Mouse (Mus musculus) MEL (cell line): Measurements from ENCODE around the gene Sparc. TPM values are rescaled to one million over a fixed set of nuclear protein-coding genes. Genes with fewer than 3 reads are reported as not detected.

Source experiments
- DNase-seq: peaks from one replicate; pipeline ENCODE4 v3.0.0; 2011; ENCODE audit warnings: low read depth, low spot score
- H3K27ac ChIP-seq: 2 replicates; pipeline ENCODE4 v1.5.1; 2012; ENCODE audit warnings: low read depth, mild to moderate bottlenecking, control low read depth, low read length, moderate library complexity; ENCODE audit not compliant: control insufficient read depth
- H3K27me3 ChIP-seq, 2 experiments: fragments of 150-350 bp in 1 of 2; sonication (generic) in 1 of 2; 2 replicates each; pipeline ENCODE4 v1.6.1; 2012; ENCODE audit warnings: low read length in 2 of 2, mild to moderate bottlenecking in 2 of 2, improper control_type of control experiment in 1 of 2, moderate library complexity in 1 of 2; ENCODE audit not compliant: insufficient read depth in 2 of 2, control insufficient read depth in 1 of 2
- H3K36me3 ChIP-seq, 2 experiments: 2 replicates each; pipeline ENCODE4 v1.6.1; 2012 to 2014; ENCODE audit warnings: low read length in 2 of 2, improper control_type of control experiment in 1 of 2, inconsistent platforms in 1 of 2, mild to moderate bottlenecking in 1 of 2; ENCODE audit not compliant: insufficient read depth in 2 of 2, control insufficient read depth in 1 of 2
- H3K4me1 ChIP-seq, 2 experiments: fragments of 150-350 bp in 1 of 2; sonication (generic) in 1 of 2; 2 replicates each; pipeline ENCODE4 v1.6.1; 2012; ENCODE audit warnings: low read length in 2 of 2, improper control_type of control experiment in 1 of 2, mild to moderate bottlenecking in 1 of 2; ENCODE audit not compliant: insufficient read depth in 2 of 2, control insufficient read depth in 1 of 2
- H3K4me3 ChIP-seq, 2 experiments: fragments of 150-350 bp in 1 of 2; sonication (generic) in 1 of 2; 2 replicates each; pipeline ENCODE4 v1.5.1; 2012; ENCODE audit warnings: low read depth in 2 of 2, low read length in 2 of 2, mild to moderate bottlenecking in 2 of 2, moderate library complexity in 2 of 2, control low read depth in 1 of 2, improper control_type of control experiment in 1 of 2; ENCODE audit not compliant: control insufficient read depth in 1 of 2, insufficient read depth in 1 of 2
- H3K79me2 ChIP-seq: 2 replicates; pipeline ENCODE4 v1.6.1; 2012; ENCODE audit warnings: mild to moderate bottlenecking, low read length, moderate library complexity; ENCODE audit not compliant: control insufficient read depth, poor library complexity, insufficient read depth
- H3K9ac ChIP-seq: 2 replicates; pipeline ENCODE4 v1.6.1; 2012; ENCODE audit warnings: low read depth, mild to moderate bottlenecking, control low read depth, low read length, moderate library complexity; ENCODE audit not compliant: control insufficient read depth, poor library complexity, severe bottlenecking
- H3K9me3 ChIP-seq: fragments of 150-350 bp; sonication (generic); replicated peaks from 2 replicates; pipeline ENCODE4 v1.6.1; 2012; ENCODE audit warnings: mild to moderate bottlenecking, low read length, improper control_type of control experiment, moderate library complexity; ENCODE audit not compliant: insufficient read depth
- BHLHE40 ChIP-seq: IDR thresholded peaks from 2 replicates; pipeline ENCODE4 v1.6.1; 2012; ENCODE audit warnings: low read depth, mild to moderate bottlenecking, inconsistent platforms, low read length, improper control_type of control experiment, borderline replicate concordance
- CHD2 ChIP-seq: IDR thresholded peaks from 2 replicates; pipeline ENCODE4 v1.6.1; 2011; ENCODE audit warnings: low read length, improper control_type of control experiment
- E2F4 ChIP-seq: IDR thresholded peaks from 2 replicates; pipeline ENCODE4 v1.6.1; 2011; ENCODE audit warnings: low read depth, low read length, improper control_type of control experiment, borderline replicate concordance
- EP300 ChIP-seq, 2 experiments: IDR thresholded peaks; 2 replicates each; pipeline ENCODE4 v1.6.1; 2011; ENCODE audit warnings: improper control_type of control experiment in 2 of 2, low read length in 2 of 2, low read depth in 1 of 2, mild to moderate bottlenecking in 1 of 2
- GABPA ChIP-seq: IDR thresholded peaks from 2 replicates; pipeline ENCODE4 v1.6.1; 2012; ENCODE audit warnings: low read depth, mild to moderate bottlenecking, inconsistent platforms, low read length, improper control_type of control experiment, moderate library complexity
- JUND ChIP-seq: IDR thresholded peaks from 2 replicates; pipeline ENCODE4 v1.6.1; 2011; ENCODE audit warnings: low read depth, mild to moderate bottlenecking, improper control_type of control experiment, low read length
- MAFK ChIP-seq: IDR thresholded peaks from 2 replicates; pipeline ENCODE4 v1.6.1; 2011; ENCODE audit warnings: low read depth, mild to moderate bottlenecking, low read length, improper control_type of control experiment, borderline replicate concordance
- MAX ChIP-seq: IDR thresholded peaks from 2 replicates; pipeline ENCODE4 v1.6.1; 2011; ENCODE audit warnings: low read length, improper control_type of control experiment
- MAZ ChIP-seq: IDR thresholded peaks from 2 replicates; pipeline ENCODE4 v1.6.1; 2012; ENCODE audit warnings: low read depth, mild to moderate bottlenecking, inconsistent platforms, low read length, improper control_type of control experiment
- MEF2A ChIP-seq: IDR thresholded peaks from 2 replicates; pipeline ENCODE4 v1.6.1; 2014; ENCODE audit warnings: low read depth, mild to moderate bottlenecking, inconsistent platforms, low read length, improper control_type of control experiment; ENCODE audit not compliant: poor library complexity, insufficient replicate concordance, severe bottlenecking; ENCODE audit errors: extremely low read depth
- MXI1 ChIP-seq: IDR thresholded peaks from 2 replicates; pipeline ENCODE4 v1.6.1; 2011; ENCODE audit warnings: mild to moderate bottlenecking, low read depth, low read length, improper control_type of control experiment
- MYB ChIP-seq: IDR thresholded peaks from 2 replicates; pipeline ENCODE4 v1.6.1; 2011; ENCODE audit warnings: mild to moderate bottlenecking, low read depth, low read length, improper control_type of control experiment
- NELFE ChIP-seq: IDR thresholded peaks from 2 replicates; pipeline ENCODE4 v1.6.1; 2011; ENCODE audit warnings: low read depth, low read length, improper control_type of control experiment
- POLR2A ChIP-seq, 2 experiments: IDR thresholded peaks; 2 replicates each; pipeline ENCODE4 v1.6.1; 2011 to 2012; ENCODE audit warnings: low read length in 2 of 2, mild to moderate bottlenecking in 2 of 2, control low read depth in 1 of 2, improper control_type of control experiment in 1 of 2, low read depth in 1 of 2, moderate library complexity in 1 of 2; ENCODE audit not compliant: control insufficient read depth in 1 of 2, insufficient read depth in 1 of 2, poor library complexity in 1 of 2
- POLR2AphosphoS2 ChIP-seq: IDR thresholded peaks from 2 replicates; pipeline ENCODE4 v1.6.1; 2011; ENCODE audit warnings: low read length, improper control_type of control experiment
- RAD21 ChIP-seq: IDR thresholded peaks from 2 replicates; pipeline ENCODE4 v1.6.1; 2011; ENCODE audit warnings: mild to moderate bottlenecking, low read depth, low read length, improper control_type of control experiment
- SMC3 ChIP-seq: IDR thresholded peaks from 2 replicates; pipeline ENCODE4 v1.6.1; 2011; ENCODE audit warnings: low read depth, low read length, improper control_type of control experiment
- TBP ChIP-seq: IDR thresholded peaks from 2 replicates; pipeline ENCODE4 v1.8.0; 2011; ENCODE audit warnings: low read depth, low read length, improper control_type of control experiment
- USF2 ChIP-seq, 2 experiments: IDR thresholded peaks; 2 replicates each; pipeline ENCODE4 v1.6.1; 2011 to 2012; ENCODE audit warnings: improper control_type of control experiment in 2 of 2, low read length in 2 of 2, borderline replicate concordance in 1 of 2, inconsistent platforms in 1 of 2, low read depth in 1 of 2, mild to moderate bottlenecking in 1 of 2; ENCODE audit not compliant: insufficient read depth in 1 of 2
- ZKSCAN1 ChIP-seq: IDR thresholded peaks from 2 replicates; pipeline ENCODE4 v1.6.1; 2012; ENCODE audit warnings: low read depth, mild to moderate bottlenecking, inconsistent platforms, low read length, improper control_type of control experiment, moderate library complexity
- polyA plus RNA-seq, 2 experiments: library from polyadenylated mRNA; stranded (reverse) in 1 of 2; unstranded in 1 of 2; fragments of >175 nt in 1 of 2; fragments of >200 nt in 1 of 2; gene quantifications; 2 replicates each; pipeline versions ENCODE4 v1.2.1 to v1.2.4; 2012; ENCODE audit warnings: low replicate concordance in 2 of 2, low read depth in 1 of 2; ENCODE audit not compliant: insufficient read length in 2 of 2, insufficient read depth in 1 of 2, missing spikeins in 1 of 2
- total RNA-seq: library from RNA; depleted of rRNA; stranded (reverse); fragments of 300-350 nt; gene quantifications from 2 replicates; pipeline ENCODE4 v1.2.3, GENCODE M21; 2012

Sparc gene
- total and polyA plus RNA-seq, 3 experiments = not detected

- Histone ChIP-seq H3K9ac (no peak overlapping the region), H3K4me1 (no peaks in the 10 kb centered on the region), H3K27ac (no peak overlapping the region), H3K36me3 (no peaks in the 10 kb centered on the region), H3K4me3 (no peak overlapping the region), H3K27me3 (peaks cover 9 to 11% of the 10 kb centered on the region in 2 experiments), H3K79me2 (no peaks in the 10 kb centered on the region), H3K9me3 (no peaks in the 10 kb centered on the region)
- TF ChIP-seq RAD21 = no peak
- TF ChIP-seq ZKSCAN1 = no peak
- no peak for TF ChIP-seq CHD2
- TF ChIP-seq JUND = no peak
- no peak for TF ChIP-seq NELFE
- TF ChIP-seq SMC3 = no peak
- no peak for TF ChIP-seq BHLHE40
- no peak for TF ChIP-seq TBP
- no peak for TF ChIP-seq POLR2AphosphoS2
- no peak for TF ChIP-seq MAFK
- TF ChIP-seq E2F4 = no peak
- no peak for TF ChIP-seq USF2 (IDR thresholded peaks at IDR 0.05; ENCODE audit: borderline replicate concordance in 1 of 2, insufficient read depth in 1 of 2, low read depth in 1 of 2, low read length in 2 of 2)
- no peak for TF ChIP-seq MXI1
- TF ChIP-seq MAZ = no peak
- no peak for DNase-seq
These were observed 12.5 kb downstream of the Sparc start for GRCm38 (mm10) chr11:55410502-55410901.

GRCm38 (mm10) chr11:55410005-55410404, 13.0 kb downstream of the Sparc start:
- Histone ChIP-seq H3K36me3 (no peaks in the 10 kb centered on the region), H3K27ac (no peak overlapping the region), H3K9ac (no peak overlapping the region), H3K4me3 (no peak overlapping the region), H3K9me3 (no peaks in the 10 kb centered on the region), H3K4me1 (no peaks in the 10 kb centered on the region), H3K79me2 (no peaks in the 10 kb centered on the region), H3K27me3 (peaks cover 9 to 11% of the 10 kb centered on the region in 2 experiments)
- no peak for DNase-seq
- TF ChIP-seq GABPA (no peak), MEF2A (no peak), MXI1 (no peak), MYB (no peak), MAX (no peak), POLR2A (IDR thresholded peaks at IDR 0.05; ENCODE audit: control insufficient read depth in 1 of 2, insufficient read depth in 1 of 2, low read depth in 1 of 2, low read length in 2 of 2, poor library complexity in 1 of 2) (no peak), EP300 (IDR thresholded peaks at IDR 0.05; ENCODE audit: low read depth in 1 of 2, low read length in 2 of 2) (no peak)
